Mouse (Mus musculus) central nervous system, embryonic 14 days (tissue): Measurements from ENCODE around the gene Blnk. TPM values are rescaled to one million over a fixed set of nuclear protein-coding genes. Genes with fewer than 3 reads are reported as not detected.

Experiments used
- polyA plus RNA-seq: library from polyadenylated mRNA; depleted of rRNA; stranded (reverse); fragments of >200 nt; gene quantifications from 2 replicates; pipeline ENCODE4 v1.2.3, GENCODE M21; 2012; rRNA removed

Blnk gene
- polyA plus RNA-seq: 0.31 and 0.43 TPM in 2 replicates

DNA sequence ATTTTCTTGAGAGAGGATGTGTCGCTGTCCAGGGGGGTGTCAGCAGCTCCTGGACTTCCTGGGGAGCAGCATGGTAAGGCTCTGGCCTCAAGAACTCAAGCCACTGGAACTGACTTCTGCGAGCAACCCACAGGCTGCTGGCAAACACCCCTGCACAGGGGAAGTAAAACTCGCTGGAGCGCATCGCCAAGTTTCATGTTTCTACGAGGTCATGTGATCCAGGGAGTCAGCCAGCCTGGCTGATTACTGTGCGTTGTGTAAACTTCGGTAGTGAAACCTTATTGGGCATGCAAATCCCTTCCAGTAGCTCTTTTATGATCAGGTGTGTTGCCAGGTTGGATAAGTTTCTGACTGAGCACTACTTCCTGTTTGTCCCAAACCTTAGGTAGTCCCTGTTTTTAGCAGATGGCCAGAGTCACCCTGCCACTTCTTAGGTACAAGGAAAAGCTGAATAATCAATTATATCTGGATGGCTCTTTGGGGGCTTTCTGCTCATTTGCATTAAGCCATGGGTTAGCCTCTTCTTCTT, at the start of gene Blnk:
Gene Blnk, minus strand, starts transcription at position 479 of the 529 bp plus-strand sequence.

DNA sequence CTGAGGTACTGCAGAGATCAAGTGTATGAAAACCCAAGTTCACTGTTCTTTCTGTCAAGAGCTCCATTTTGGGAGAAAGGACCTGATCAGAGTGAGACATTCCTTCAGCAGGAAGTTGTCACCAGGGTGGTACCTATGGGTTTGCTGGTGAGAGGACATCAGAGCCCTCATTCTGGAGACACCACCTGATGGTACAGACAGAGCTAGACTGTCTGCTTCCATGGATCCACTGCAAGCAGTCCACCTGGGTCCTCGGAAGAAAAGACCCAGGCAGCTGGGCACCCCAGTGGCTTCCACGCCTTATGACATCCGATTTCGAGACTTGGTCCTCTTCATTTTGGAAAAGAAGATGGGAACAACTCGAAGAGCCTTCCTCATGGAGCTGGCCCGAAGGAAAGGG, 34.9 kb upstream of the Blnk start, which contains the start of gene Dntt:
Gene Dntt, plus strand, starts transcription at position 57 of the 400 bp plus-strand sequence.

DNA sequence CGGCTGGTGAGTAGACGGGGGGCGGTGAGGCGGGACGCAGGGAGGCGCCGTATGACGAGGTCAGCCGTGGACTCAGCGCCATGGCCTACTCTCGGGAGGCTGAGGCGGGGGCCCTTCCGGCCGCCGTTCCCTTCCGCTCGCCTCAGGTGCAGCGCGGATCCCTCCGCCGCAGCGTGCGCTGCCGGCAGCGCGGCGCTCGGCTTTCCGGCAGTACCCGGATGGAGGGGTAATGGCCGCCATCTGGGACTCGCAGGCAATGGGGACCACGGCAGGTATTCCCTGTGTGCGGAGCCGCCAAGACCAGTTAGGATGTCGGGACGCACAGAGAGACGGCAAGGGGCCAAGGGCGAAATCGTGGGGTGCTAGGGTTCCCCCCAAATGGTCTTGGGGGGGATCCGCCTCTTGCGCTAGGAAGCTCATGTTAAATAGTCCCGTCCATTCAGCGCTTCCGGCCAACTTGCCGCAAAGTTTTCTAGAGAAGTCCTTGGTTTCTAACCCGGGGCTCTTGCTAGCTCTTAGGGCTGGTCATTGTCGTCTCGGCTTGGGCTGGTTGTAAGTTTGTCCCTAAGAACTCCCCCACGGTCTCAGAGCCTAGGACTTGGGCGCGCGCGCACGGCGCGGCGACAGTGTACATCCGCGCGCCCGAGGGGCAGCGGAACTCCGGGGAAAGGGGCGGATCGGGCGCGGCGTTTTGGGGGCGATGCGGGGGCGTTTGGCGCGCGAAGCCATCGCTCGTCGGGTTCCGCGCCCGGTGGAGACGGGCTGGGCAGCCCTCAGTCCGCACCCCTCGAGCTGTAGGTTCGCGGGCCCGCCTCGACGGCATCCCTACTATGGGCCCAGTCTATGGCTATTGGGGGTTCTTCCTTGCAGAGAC, 99.6 kb downstream of the Blnk start, which contains the start of gene Zfp518a:
Gene Zfp518a, plus strand, starts transcription at position 187 of the 874 bp plus-strand sequence.

Other genes with a start within 250 kb of the Blnk start
- 0.04 and 0.32 TPM in 2 replicates for gene Cc2d2b, start 245.8 kb downstream of the Blnk start, polyA plus RNA-seq
- 19.5 and 23.9 TPM in 2 replicates for gene Ccnj, start 163.3 kb downstream of the Blnk start, polyA plus RNA-seq
- gene Zfp518a, start 99.8 kb downstream of the Blnk start, polyA plus RNA-seq: 6.3 and 6.7 TPM in 2 replicates
- 0.02 TPM in 1 of 2 replicates, not detected in the other for gene Dntt, start 34.7 kb upstream of the Blnk start, polyA plus RNA-seq
- gene Opalin, start 82.6 kb upstream of the Blnk start, polyA plus RNA-seq: 0.03 and 0.05 TPM in 2 replicates
- gene Tll2, start 212.3 kb upstream of the Blnk start, polyA plus RNA-seq: 1.5 and 1.7 TPM in 2 replicates